Mouse (Mus musculus): Measurements from ENCODE around the gene Tbc1d8.

- TF ChIP-seq CTCF (IDR thresholded peaks at IDR 0.05; ENCODE audit: low read depth, low read length): no peak
- TF ChIP-seq POLR2A (IDR thresholded peaks at IDR 0.05; ENCODE audit: extremely low read depth, insufficient read depth, low read length): no peak
Observed at GRCm38 (mm10) chr1:39474516-39474915, 4.0 kb downstream of the Tbc1d8 start.

All from liver, adult 2 months (tissue).